Mouse (Mus musculus) forebrain, embryonic 16.5 days (tissue): ENCODE measurements around the gene Gm8439. TPM values are rescaled to one million over a fixed set of nuclear protein-coding genes. Genes with fewer than 3 reads are reported as not detected.

Experiments used
- polyA plus RNA-seq: library from polyadenylated mRNA; unstranded; fragments of >200 nt; fragmentation: Nextera tagmentation; extraction: Ambion mirVana; gene quantifications from 2 replicates; pipeline ENCODE4 v1.2.1, GENCODE M21; 2015

The Gm8439 gene
- polyA plus RNA-seq, 1 experiment from 2014 or later: not detected

Other genes with a start within 250 kb of the Gm8439 start
- 75.5 and 80.2 TPM in 2 replicates for gene Scmh1, start 183.5 kb upstream of the Gm8439 start, polyA plus RNA-seq
- not detected in 2 replicates for gene Slfnl1, start 56.5 kb upstream of the Gm8439 start, polyA plus RNA-seq
- gene Ctps, start 18.5 kb upstream of the Gm8439 start, polyA plus RNA-seq: 102 and 103 TPM in 2 replicates
- gene Cited4, start 77.8 kb downstream of the Gm8439 start, polyA plus RNA-seq: 0.46 and 0.79 TPM in 2 replicates
- gene Kcnq4, start 159.9 kb downstream of the Gm8439 start, polyA plus RNA-seq: 8.7 and 11.1 TPM in 2 replicates
- 96.5 and 107 TPM in 2 replicates for gene Nfyc, start 242.8 kb downstream of the Gm8439 start, polyA plus RNA-seq